Mouse (Mus musculus): ENCODE measurements around the gene Tmem229a.

DNA sequence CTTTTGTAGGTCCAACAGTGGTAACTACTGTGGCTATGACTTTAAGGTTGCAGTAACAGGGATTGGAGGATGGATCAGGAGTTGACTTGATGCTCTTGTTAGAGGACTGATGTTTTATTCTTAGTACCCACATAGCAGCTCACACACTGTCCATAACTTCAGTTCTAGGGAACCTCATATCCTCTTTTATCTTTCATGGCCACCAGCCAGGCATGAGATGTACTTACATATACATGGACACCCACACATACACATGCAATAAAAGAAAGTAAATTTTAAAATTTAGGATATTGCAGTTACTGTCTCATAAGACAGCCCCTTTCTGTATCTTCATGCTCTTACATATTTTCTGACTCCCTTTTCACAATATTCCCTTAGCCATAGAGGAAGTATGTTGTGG is 33.7 kb upstream of the Tmem229a start:
- TF ChIP-seq CTCF (IDR thresholded peaks at IDR 0.05; ENCODE audit: low read depth, low read length): no peak
- TF ChIP-seq POLR2A (IDR thresholded peaks at IDR 0.05; ENCODE audit: extremely low read depth, insufficient read depth, low read length): no peak

Measured in liver, adult 2 months (tissue).